Mouse (Mus musculus) liver, embryonic 14.5 days (tissue): Measurements from ENCODE around the gene Zbtb25.
A peak's percentile ranks its signal among the peaks of the same experiment; 100 is the strongest.

Experiments used
- CTCF ChIP-seq: IDR thresholded peaks from 2 replicates; pipeline ENCODE4 v1.5.1; 2016; ENCODE audit warnings: antibody characterized with exemption, low read depth, control low read depth
- EP300 ChIP-seq: IDR thresholded peaks from 2 replicates; pipeline ENCODE4 v1.6.1; 2016; ENCODE audit warnings: antibody characterized with exemption, low read depth

- TF ChIP-seq CTCF (no peak; the same call in 1 of the 2 replicates), EP300 (peak; percentile 67)
Measured at GRCm38 (mm10) chr12:76391595-76392271, 22.3 kb upstream of the Zbtb25 start.
